In the genomic region with DNA sequence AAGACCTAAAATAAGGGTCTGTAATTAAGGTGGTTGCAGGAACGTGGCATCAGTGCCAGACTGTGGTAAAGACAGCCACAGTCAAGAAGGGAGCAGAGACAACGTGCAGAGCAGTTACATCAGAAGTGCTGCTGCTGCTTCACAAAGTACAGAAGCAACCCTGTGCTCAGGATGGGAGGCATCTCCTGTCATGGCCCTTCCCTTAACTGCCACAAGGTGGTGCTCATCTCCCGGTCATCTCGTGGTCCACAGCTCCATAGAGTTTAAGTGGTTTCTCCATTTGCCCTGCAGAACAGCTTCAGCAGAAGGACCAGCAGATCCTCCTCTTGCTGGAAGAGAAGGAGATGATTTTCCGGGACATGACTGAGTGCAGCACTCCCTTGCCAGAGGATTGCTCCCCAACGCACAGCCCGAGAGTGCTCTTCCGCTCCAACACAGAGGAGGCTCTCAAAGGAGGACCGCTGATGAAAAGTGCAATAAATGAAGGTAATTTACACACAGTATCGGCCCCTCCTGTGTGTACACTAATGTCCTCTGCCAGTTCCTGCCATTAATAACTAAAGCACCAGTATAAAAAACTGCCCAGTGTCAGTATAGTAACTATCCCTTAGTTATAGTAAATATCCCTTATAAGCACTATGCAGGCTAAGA, we compare ENCODE assay signal across 8 mouse cellular contexts.
DNase-seq lines count a peak whose midpoint lies in the region; ATAC-seq and TF ChIP-seq lines count a peak whose summit lies in the region.

No protein-coding gene starts in this region.

- in situ Hi-C loops in CH12.LX (cut with MboI; ENCODE audit: low pct_ligation_motif_present, low pct_unique_long_range_greater_than_20kb, low sequenced_read_pairs), result loop anchor here (25.0 kb wide), 1 partner anchor 602 kb away; no protein-coding TSS in a partner anchor

- no peak overlapping the region for H3K4me2 ChIP-seq in CH12.LX (ENCODE audit: insufficient read depth, low read depth, poor library complexity, severe bottlenecking)
- no peak overlapping the region for H3K4me2 ChIP-seq in liver, embryonic 16.5 days (ENCODE audit: low read depth, low read length)
- H3K4me2 ChIP-seq in neural tube, embryonic 13.5 days, result no peak overlapping the region

- H3K27ac ChIP-seq in CH12.LX (ENCODE audit: insufficient read depth, low read depth), result no peak overlapping the region
- no peak overlapping the region for H3K27ac ChIP-seq in forebrain, embryonic 10.5 days
- no peak overlapping the region for H3K27ac ChIP-seq in liver, embryonic 16.5 days (ENCODE audit: low read length)
- no peak overlapping the region for H3K27ac ChIP-seq in neural tube, embryonic 13.5 days (replicated peaks)

- 63% methylated on average over 10 of the region's 10 CpGs for WGBS in forebrain, embryonic 10.5 days
- 59% methylated on average over 10 of the region's 10 CpGs for WGBS in liver, embryonic 16.5 days (ENCODE audit: insufficient replicate concordance)
- 43% methylated on average over 10 of the region's 10 CpGs for WGBS in neural tube, embryonic 13.5 days

- TF ChIP-seq EP300 in CH12.LX (IDR thresholded peaks at IDR 0.05; ENCODE audit: low read length), result no peak

- no peak overlapping the region for H3K9ac ChIP-seq in CH12.LX (ENCODE audit: insufficient read depth, low read depth)
- H3K9ac ChIP-seq in liver, embryonic 16.5 days (ENCODE audit: low read depth, low read length), result no peak overlapping the region
- no peak overlapping the region for H3K9ac ChIP-seq in neural tube, embryonic 13.5 days

- H3K4me3 ChIP-seq in CH12.LX (replicated peaks in 1 of 3; ENCODE audit: low read depth in 2 of 3, low read length in 2 of 3, poor library complexity in 1 of 3), result no peak overlapping the region
- no peak overlapping the region for H3K4me3 ChIP-seq in forebrain, embryonic 10.5 days
- no peak overlapping the region for H3K4me3 ChIP-seq in liver, embryonic 16.5 days (ENCODE audit: low read depth, low read length)
- H3K4me3 ChIP-seq in neural tube, embryonic 13.5 days, result no peak overlapping the region

- TF ChIP-seq POLR2A in CH12.LX (IDR thresholded peaks at IDR 0.05; ENCODE audit: low read depth, low read length), result no peak
- no peak for TF ChIP-seq POLR2A in brain, embryonic 14.5 days (IDR thresholded peaks at IDR 0.05; ENCODE audit: borderline replicate concordance, extremely low read depth, insufficient read depth, insufficient read length, poor library complexity, severe bottlenecking)

- H3K79me2 ChIP-seq in CH12.LX (replicated peaks; ENCODE audit: control insufficient read depth, extremely low read depth, insufficient read depth, poor library complexity, severe bottlenecking), result no peaks in the 10 kb centered on the region

- TF ChIP-seq RAD21 in CH12.LX (IDR thresholded peaks at IDR 0.05; ENCODE audit: low read depth, low read length), result peak; percentile 92

- no peaks in the 10 kb centered on the region for H3K27me3 ChIP-seq in CH12.LX (replicated peaks)
- no peaks in the 10 kb centered on the region for H3K27me3 ChIP-seq in forebrain, embryonic 10.5 days (ENCODE audit: poor library complexity, severe bottlenecking)
- H3K27me3 ChIP-seq in liver, embryonic 16.5 days (ENCODE audit: control insufficient read depth, insufficient read depth, low read depth, low read length), result no peaks in the 10 kb centered on the region
- no peaks in the 10 kb centered on the region for H3K27me3 ChIP-seq in neural tube, embryonic 13.5 days

- dilution Hi-C loops in CH12.LX (cut with MboI; ENCODE audit: extremely low pct_ligation_motif_present, extremely low pct_unique_long_range_greater_than_20kb, low sequenced_read_pairs), result no loop called here

- peak; percentile 76 for DNase-seq in CH12.LX (ENCODE audit: extremely low read depth)
- peak; percentile 86 for DNase-seq in brain, embryonic 14.5 days (ENCODE audit: low read depth)
- DNase-seq in forebrain, embryonic 10.5 days (ENCODE audit: extremely low spot score, low spot score), result peak; percentile 61
- DNase-seq in heart, postnatal 10 days, result peak; percentile 74 to 76
- DNase-seq in kidney, postnatal 36 days, result peak; percentile 62 to 74
- peak; percentile 39 for DNase-seq in testis, postnatal 14 days (ENCODE audit: low spot score)

- peak; percentile 90 to 95 for TF ChIP-seq CTCF in CH12.LX (conservative IDR thresholded peaks at IDR 0.05 in 1 of 2, IDR thresholded peaks at IDR 0.05 in 1 of 2; ENCODE audit: low read depth in 2 of 2, low read length in 2 of 2)
- TF ChIP-seq CTCF in brain, embryonic 14.5 days (IDR thresholded peaks at IDR 0.05; ENCODE audit: borderline replicate concordance, extremely low read depth, insufficient read depth, insufficient read length), result peak; percentile 95

- H3K4me1 ChIP-seq in CH12.LX (ENCODE audit: control insufficient read depth in 1 of 2, insufficient read depth in 2 of 2), result peaks cover 0 to 15% of the 10 kb centered on the region in 2 experiments; a peak in 2 of 4 replicates
- H3K4me1 ChIP-seq in forebrain, embryonic 10.5 days, result no peaks in the 10 kb centered on the region
- H3K4me1 ChIP-seq in liver, embryonic 16.5 days (ENCODE audit: control insufficient read depth, low read depth, low read length), result no peaks in the 10 kb centered on the region
- 0 out of 2 replicates have a peak, but pooled peaks cover 3% of the 10 kb centered on the region for H3K4me1 ChIP-seq in neural tube, embryonic 13.5 days (replicated peaks)

- H3K9me3 ChIP-seq in CH12.LX (replicated peaks; ENCODE audit: low read length), result no peaks in the 10 kb centered on the region
- H3K9me3 ChIP-seq in forebrain, embryonic 10.5 days, result no peaks in the 10 kb centered on the region
- no peaks in the 10 kb centered on the region for H3K9me3 ChIP-seq in liver, embryonic 16.5 days (replicated peaks; ENCODE audit: control insufficient read depth, low read length)
- no peaks in the 10 kb centered on the region for H3K9me3 ChIP-seq in neural tube, embryonic 13.5 days

- peak; percentile 71 for ATAC-seq in liver, embryonic 16.5 days (ENCODE audit: low read depth)
- ATAC-seq in neural tube, embryonic 13.5 days (ENCODE audit: low read depth), result peak; percentile 82

- intact Hi-C loops in heart, postnatal 10 days (cut with DNase I), result loop anchor here (1.0 to 2.0 kb wide), 2 partner anchors 90 to 141 kb away; no protein-coding TSS in a partner anchor

- H3K36me3 ChIP-seq in CH12.LX (replicated peaks in 1 of 2; ENCODE audit: control insufficient read depth in 1 of 2, insufficient read depth in 1 of 2, low read length in 1 of 2), result peaks cover 69 to 93% of the 10 kb centered on the region in 2 experiments
- H3K36me3 ChIP-seq in forebrain, embryonic 10.5 days (replicated peaks), result peaks cover 62% of the 10 kb centered on the region
- peaks cover 63% of the 10 kb centered on the region for H3K36me3 ChIP-seq in liver, embryonic 16.5 days (ENCODE audit: control insufficient read depth, insufficient read depth)
- peaks cover 37% of the 10 kb centered on the region for H3K36me3 ChIP-seq in neural tube, embryonic 13.5 days

TF ChIP-seq in CH12.LX, 34 proteins besides CTCF, POLR2A, EP300 and RAD21:
- TF ChIP-seq ELF1 (IDR thresholded peaks at IDR 0.05; ENCODE audit: low read depth, low read length), result no peak
- TF ChIP-seq RCOR1 (conservative IDR thresholded peaks at IDR 0.05; ENCODE audit: low read depth, low read length), result no peak
- TF ChIP-seq MAX (IDR thresholded peaks at IDR 0.05; ENCODE audit: low read length), result 0 out of 2 replicates have a peak, but pooled peaks have one; percentile 9
- peak; percentile 93 for TF ChIP-seq SMC3 (IDR thresholded peaks at IDR 0.05; ENCODE audit: low read depth, low read length)
- no peak for TF ChIP-seq MYC (IDR thresholded peaks at IDR 0.05; ENCODE audit: low read depth, low read length)
- 0 out of 2 replicates have a peak, but pooled peaks have one; percentile 24 for TF ChIP-seq SIN3A (IDR thresholded peaks at IDR 0.05; ENCODE audit: low read length)
- no peak for TF ChIP-seq BHLHE40 (IDR thresholded peaks at IDR 0.05; ENCODE audit: low read depth, low read length)
- peak; percentile 52; the same call in 1 of the 2 replicates for TF ChIP-seq ZC3H11A (IDR thresholded peaks at IDR 0.05; ENCODE audit: low read depth, low read length)
- no peak for TF ChIP-seq CHD1 (IDR thresholded peaks at IDR 0.05; ENCODE audit: low read depth, low read length)
- TF ChIP-seq JUND (conservative IDR thresholded peaks at IDR 0.05; ENCODE audit: low read depth, low read length), result 0 out of 2 replicates have a peak, but pooled peaks have one; percentile 12
- TF ChIP-seq IRF4 (IDR thresholded peaks at IDR 0.05; ENCODE audit: low read depth, low read length), result peak; percentile 67
- TF ChIP-seq MAZ (IDR thresholded peaks at IDR 0.05; ENCODE audit: low read depth, low read length), result no peak
